Mouse (Mus musculus): ENCODE results near the gene Akt1s1.

DNA sequence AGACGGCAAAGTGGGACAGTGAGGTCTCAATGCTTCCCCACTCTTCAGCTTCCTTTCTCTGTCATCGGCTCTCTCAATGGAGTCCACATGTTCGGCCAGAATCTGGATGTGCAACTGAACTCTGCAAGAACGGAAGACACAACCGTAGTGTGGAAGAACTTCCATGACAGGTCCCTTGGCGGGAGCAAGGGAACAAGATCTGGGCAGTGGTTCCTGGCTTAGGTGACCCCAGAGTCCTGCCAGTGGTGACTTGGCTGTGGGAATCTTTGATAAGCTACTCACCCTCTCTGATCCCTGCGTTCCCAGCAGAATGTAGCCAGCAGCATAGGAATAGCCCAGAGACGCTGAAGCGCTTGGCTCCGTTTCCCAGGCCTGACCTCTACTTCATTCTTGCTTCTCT is 47.7 kb downstream of the Akt1s1 start:
- TF ChIP-seq CTCF (IDR thresholded peaks at IDR 0.05) (no peak), EP300 (IDR thresholded peaks at IDR 0.05) (no peak)

Data from lung, postnatal 0 days (tissue).